Mouse (Mus musculus): ENCODE results near the gene Acot2.

DNA sequence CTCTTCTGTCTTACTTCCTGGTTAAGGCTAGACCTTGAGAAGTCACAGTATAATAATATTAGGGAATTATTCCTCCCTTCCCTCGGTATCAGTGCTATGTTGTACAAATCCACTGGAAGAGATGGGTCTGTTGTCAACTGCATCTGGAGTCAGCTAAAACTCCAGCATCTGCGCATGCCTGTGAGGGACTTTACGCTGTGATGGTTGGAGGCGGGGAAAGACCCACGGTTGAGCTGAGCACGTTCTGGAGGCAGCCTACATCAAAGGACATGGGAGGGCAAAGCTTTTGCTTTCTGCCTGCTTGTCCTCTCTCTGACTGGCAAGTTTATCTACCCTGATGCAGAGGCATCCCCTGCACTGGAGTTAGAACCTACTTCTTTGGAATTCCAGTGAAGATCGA is 38.2 kb downstream of the Acot2 start:
- TF ChIP-seq POLR2A (IDR thresholded peaks at IDR 0.05; ENCODE audit: control insufficient read depth, low read depth, low read length): no peak
- TF ChIP-seq CTCF (IDR thresholded peaks at IDR 0.05; ENCODE audit: control insufficient read depth, insufficient read depth, insufficient replicate concordance, low read depth, low read length): no peak

Data from testis, adult 2 months (tissue).